Mouse (Mus musculus) adrenal gland, postnatal 10 days (tissue): ENCODE measurements at regions not wholly inside any gene's neighbourhood (a gene's known extent, or its start where the extent isn't known, plus 50 kb on each side); places are given as distances from the start of the nearest gene placed in this dataset.
A peak's percentile ranks its signal among the peaks of the same experiment; 100 is the strongest.

ENCODE experiments used
- DNase-seq: peaks from one replicate; pipeline ENCODE4 v3.0.0; 2021; ENCODE audit warnings: mixed read lengths

GRCm38 (mm10) chr14:76702709-76703372, 146.2 kb upstream of the Serp2 start:
- DNase-seq = no peak

- DNase-seq = peak; percentile 37
These were observed 145.4 kb upstream of the Serp2 start for GRCm38 (mm10) chr14:76701911-76702708.

GRCm38 (mm10) chr14:76701304-76701703, 144.6 kb upstream of the Serp2 start:
- no peak for DNase-seq

GRCm38 (mm10) chr14:76700796-76701195, 144.1 kb upstream of the Serp2 start:
- DNase-seq = no peak

DNA sequence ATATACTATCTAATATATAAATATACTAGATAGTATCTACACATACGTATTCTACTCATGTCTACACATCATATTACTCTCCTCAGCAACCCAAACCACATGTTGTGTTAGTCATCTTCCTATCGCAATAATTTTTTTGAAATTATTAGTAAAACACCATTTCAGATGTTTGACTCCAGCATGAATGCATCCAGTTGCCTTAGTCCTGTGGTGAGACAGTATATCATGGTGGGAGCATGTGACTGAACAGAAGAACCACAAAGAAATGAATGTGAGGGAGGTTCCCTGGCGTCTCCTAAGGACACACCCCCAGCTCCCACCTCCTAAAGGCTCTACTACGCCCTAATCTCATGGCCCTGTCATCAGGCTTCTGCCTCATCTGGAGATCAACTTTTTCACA, 143.5 kb upstream of the Serp2 start:
- no peak for DNase-seq

DNA sequence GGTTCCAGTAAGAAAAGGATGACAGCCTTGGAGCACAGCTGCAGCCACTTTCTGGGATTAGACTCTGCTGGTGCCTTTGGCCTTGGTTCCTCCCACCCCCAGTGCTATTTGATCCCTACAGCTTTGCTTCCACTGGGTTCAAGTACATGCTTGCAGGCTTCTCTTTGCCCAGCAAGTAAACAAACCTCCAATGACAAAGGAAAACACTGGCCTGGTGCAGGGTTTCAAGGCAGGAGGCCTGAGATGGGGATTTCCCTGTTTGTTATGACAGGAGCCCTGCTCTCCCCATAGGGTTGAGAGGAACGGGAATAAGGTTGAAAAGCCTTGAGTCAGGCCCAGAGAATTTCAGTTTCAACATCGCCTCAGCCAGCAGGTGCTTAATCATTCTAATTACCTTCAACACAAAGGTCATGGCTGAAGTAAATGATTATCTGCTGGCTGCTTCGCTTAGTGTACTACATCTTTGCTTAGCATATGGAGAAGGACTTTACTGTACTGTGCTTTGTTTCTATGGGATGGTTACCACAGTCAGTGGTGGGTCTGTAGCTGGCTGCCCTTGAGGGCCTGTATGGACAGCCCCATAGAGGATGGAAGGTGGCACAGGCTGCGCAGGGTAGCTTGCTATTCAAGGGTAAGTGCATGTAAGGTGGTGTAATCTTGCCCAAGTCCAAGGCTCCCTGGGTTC, 142.2 kb upstream of the Serp2 start:
- peak; percentile 70 for DNase-seq

- DNase-seq = no peak
These were observed 140.0 kb upstream of the Serp2 start for GRCm38 (mm10) chr14:76696729-76697128.

DNA sequence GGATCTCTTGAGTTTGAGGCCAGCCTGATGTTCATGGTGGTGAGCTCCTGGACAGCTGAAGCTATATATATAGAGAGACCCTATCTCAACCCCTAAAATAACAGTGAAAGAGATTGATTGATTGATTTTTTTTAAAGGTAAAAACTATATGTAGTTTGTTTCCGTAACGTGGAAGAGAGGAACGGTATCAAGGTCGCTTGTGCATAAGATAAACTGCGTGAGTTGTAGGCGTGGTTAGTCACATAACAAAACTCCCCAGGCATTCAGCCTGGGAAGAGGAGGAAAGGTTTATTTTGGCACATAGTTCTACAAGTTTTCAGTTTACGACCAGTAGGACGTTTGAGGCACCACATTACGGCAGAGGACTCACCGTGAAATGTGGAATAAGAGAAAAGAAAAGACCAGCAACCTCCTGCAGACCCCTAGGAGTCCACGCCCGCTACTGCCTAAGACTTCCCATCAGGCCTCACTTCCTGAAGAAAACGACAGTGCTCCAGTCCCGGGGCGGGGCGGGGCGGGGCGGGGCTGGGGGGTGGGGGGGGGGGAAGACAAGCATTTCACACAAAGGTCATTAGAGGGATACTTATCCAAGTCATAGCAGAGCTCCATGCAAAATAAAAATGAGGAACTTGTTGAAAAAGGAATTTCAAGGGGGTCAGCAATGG, 139.1 kb upstream of the Serp2 start:
- no peak for DNase-seq

- no peak for DNase-seq
These were observed 138.2 kb upstream of the Serp2 start for GRCm38 (mm10) chr14:76694894-76695293.

GRCm38 (mm10) chr14:76693351-76694317, 136.9 kb upstream of the Serp2 start:
- no peak for DNase-seq

GRCm38 (mm10) chr14:76687971-76688407, 131.3 kb upstream of the Serp2 start:
- peak; percentile 65 for DNase-seq

GRCm38 (mm10) chr14:76686762-76687453, 130.2 kb upstream of the Serp2 start:
- DNase-seq = no peak

GRCm38 (mm10) chr14:76685830-76686761, 129.4 kb upstream of the Serp2 start:
- DNase-seq = peak; percentile 43

DNA sequence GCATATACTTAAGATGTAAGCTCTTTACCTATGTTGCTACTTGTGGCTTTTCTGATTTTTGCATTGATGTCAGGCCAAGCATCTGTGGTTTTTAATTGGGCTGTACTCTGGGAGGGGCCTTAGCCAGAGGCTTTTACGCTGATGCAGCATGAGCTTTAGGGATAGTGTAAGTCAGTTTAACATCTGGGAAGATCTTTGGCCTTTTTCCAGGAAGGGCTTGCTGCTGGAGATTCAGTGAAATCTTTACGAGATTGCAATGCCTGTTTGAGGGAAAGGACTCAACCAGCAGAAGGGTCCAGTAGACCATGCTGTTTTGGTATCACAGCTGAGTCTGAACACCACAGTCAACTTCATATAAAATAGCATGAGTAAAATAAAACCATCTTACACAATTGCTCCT, 127.6 kb upstream of the Serp2 start:
- no peak for DNase-seq

DNA sequence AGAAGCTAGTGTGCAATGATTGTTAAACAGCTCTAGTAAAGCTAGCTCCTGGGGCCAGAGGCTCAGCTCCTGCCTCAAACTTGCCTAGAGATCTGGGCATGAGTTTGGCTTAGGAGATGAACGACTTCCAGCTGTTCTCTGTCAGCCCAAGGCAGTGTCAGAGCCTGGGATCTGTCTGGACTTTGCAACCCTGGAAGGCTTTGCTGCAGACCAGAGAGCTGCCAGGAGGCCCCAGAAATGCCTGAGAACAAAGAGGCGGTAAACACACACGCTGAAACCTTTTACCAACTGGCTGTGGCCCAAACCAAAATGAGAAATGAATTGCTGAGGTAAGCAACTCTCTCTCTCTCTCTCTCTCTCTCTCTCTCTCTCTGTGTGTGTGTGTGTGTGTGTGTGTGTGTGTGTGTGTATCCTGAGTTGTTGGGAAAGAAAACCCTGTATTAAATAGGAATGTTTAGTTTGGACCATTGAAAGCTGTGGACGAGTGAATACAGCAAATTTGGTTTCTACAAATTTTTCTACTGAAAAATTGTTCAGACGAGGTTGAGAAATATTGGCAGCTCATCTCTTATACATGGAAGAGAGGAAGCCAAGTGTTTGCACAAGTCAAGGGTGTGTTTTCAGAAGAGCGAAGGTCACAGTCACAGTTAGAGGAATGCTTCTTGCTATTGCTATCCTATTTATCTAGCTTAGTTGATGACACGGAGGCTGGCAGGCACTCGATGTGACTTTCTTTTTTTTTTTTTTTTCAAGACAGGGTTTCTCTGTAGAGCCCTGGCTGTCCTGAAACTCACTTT, 125.1 kb upstream of the Serp2 start:
- DNase-seq = peak; percentile 67

- DNase-seq = peak; percentile 43
These were observed 121.9 kb upstream of the Serp2 start for GRCm38 (mm10) chr14:76678512-76679134.

GRCm38 (mm10) chr14:76674949-76675348, 118.3 kb upstream of the Serp2 start:
- no peak for DNase-seq

DNA sequence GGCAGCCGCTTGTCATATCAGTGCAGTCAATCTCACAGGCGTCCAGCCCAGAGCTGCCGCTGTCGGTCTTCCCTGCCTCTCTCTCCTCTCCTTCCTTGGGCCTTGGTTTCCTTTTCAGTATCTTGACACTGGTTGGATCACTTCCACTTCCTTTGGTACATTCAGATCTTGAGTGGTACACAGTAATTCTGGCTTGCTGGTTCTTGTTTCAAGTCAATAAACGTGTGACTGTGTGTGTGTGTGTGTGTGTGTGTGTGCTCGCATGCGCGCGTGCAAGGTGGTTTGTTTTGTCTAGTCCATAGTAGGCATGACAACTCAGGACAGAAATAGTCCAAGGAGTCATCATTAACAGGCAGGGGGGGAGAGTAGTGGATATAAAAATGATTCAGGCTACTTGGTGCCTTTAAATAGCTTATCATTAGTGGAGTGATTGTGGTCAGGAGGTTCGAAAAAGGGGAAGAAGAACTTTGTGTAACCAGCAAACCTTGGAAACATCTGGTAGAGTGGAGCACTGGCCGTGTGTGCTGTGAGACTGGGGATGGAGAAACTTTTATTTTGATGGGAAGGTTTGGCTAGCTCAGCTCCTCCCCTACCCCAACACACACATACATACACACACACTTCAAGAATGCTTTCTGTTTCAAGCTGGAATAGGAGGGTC, 117.1 kb upstream of the Serp2 start:
- no peak for DNase-seq
